Mouse (Mus musculus) yolk sac, embryonic 10.5 days (tissue): ENCODE measurements around the gene Nudt9.
A peak's percentile ranks its signal among the peaks of the same experiment; 100 is the strongest.

Experiments used
- DNase-seq: peaks from one replicate; pipeline ENCODE4 v3.0.0-alpha.2; 2017; ENCODE audit warnings: low spot score

The Nudt9 gene

DNA sequence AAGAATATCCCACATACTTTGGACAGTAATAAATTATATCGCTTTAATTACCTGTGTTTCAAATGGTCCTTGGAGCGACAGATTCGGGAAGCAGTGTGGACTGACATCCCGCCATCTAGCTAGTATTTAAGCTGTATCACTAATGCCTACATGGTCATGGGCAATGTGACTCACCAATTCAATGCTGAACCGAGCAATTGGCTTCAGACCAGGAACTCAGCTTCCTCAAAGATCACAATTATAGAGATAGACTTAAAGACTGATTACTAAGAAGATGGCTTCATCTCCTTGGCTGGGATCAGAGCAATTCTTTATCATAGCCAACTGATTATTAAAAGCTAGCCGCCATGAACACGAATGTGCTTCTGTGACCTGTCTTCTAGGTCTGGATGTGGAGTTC is 31.4 kb downstream of the Nudt9 start, which contains the start of gene Gm17660:
Gm17660 (minus strand) TSS at position 101 of the 400 bp plus-strand sequence.
- DNase-seq = no peak

DNA sequence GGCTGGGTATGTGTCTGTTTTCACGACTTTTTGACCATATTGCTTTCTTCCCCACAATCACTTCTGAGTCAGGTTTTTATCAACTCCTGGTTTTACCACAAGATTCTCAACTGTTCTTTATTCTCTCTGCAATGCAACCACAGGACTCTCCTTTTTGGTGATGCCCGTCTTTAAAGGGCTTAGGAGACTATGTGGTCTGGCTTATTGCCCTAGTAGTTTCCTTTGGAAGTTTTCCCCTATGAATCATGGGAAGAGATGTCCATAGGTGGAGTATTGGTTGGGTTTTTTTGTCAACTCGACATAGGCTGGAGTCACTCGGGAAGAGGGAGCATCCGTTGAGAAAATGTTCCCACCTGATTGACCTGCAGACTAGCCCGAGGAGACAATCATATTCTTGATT is 34.6 kb downstream of the Nudt9 start:
- DNase-seq = no peak

GRCm38 (mm10) chr5:104085366-104085765 is 39.3 kb downstream of the Nudt9 start:
- no peak for DNase-seq

DNA sequence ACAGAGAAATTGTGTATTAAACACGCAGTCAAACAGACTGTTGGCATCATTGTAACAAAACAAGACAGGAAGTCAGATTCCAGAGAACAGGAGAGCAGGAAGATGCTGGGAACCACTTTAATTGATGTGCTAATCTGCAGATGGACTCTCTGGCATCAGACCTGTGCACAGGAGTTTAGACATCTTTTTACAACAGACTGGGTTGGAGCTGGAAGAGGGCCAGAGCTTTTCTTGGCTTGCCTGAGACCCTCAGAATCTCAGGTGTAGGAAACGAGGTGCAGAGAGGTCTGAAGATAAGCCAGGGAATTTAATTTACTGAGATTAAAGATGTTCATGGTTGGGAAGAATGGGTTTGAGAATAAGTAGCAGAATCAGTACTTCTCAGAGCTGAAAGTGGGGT is 43.6 kb downstream of the Nudt9 start:
- DNase-seq = no peak

GRCm38 (mm10) chr5:104095416-104096077 is 49.4 kb downstream of the Nudt9 start:
- no peak for DNase-seq

DNA sequence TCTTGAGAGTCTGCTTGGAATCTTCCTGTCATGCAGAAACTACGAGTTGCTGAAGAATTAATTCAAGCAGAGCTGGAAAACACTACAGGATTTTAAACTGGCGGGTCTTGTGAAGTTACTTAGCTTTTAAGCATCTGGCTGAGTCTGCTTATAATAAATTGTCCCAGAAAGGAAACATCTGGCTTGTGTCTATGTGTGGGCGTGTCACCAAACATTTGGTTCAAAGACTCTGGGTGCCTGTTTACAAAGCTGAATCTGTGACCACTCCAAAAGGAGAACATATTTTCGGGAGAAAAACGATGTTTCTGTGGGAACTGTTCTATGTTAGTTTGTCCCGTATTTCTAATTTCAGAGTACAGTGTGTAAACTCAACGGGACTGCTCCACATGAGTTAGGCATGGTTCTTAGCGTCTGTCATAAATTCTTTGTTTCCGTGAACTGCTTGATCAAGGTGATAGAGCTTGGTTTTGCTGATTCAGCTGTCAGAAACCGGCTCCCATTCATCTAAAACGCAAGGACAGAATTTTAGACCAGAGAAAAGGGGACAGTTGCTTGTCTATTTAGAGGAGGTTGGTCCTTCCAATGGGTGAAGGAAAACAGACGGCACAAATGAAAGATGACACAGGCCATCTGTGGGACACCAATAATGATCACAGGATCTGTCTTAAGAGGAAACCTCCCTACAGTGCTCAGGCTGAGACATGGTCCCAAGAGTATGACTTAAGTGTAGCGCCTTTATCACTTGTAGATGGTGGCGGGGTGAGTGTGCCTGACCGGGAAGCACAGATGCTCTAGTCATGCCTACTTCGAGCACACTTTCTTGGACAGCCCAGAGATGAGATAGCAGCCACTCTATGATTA is 50.2 kb downstream of the Nudt9 start:
- DNase-seq = peak; percentile 17

- DNase-seq = no peak
These were observed 55.8 kb downstream of the Nudt9 start for GRCm38 (mm10) chr5:104101678-104102531.

GRCm38 (mm10) chr5:104103171-104103570 is 57.1 kb downstream of the Nudt9 start:
- no peak for DNase-seq

DNA sequence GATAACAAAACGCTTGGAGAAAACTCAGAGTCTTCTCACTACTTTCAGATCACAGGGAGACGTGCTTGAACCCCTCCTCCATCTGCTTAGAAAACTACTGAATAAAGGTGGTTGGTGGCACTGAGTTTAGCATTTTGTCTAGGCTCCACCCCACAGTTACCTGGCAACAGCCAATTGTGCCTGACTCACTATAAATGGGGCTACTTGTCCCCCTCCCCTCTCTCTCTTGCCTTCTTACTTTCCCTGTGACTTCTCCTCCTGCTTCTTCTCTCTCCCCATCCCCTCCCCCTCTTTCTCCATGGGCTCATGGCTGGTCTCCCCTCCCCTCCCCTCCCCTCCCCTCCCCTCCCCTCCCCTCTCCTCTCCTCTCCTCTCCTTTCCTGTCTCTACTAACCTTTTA is 58.0 kb downstream of the Nudt9 start:
- no peak for DNase-seq

DNA sequence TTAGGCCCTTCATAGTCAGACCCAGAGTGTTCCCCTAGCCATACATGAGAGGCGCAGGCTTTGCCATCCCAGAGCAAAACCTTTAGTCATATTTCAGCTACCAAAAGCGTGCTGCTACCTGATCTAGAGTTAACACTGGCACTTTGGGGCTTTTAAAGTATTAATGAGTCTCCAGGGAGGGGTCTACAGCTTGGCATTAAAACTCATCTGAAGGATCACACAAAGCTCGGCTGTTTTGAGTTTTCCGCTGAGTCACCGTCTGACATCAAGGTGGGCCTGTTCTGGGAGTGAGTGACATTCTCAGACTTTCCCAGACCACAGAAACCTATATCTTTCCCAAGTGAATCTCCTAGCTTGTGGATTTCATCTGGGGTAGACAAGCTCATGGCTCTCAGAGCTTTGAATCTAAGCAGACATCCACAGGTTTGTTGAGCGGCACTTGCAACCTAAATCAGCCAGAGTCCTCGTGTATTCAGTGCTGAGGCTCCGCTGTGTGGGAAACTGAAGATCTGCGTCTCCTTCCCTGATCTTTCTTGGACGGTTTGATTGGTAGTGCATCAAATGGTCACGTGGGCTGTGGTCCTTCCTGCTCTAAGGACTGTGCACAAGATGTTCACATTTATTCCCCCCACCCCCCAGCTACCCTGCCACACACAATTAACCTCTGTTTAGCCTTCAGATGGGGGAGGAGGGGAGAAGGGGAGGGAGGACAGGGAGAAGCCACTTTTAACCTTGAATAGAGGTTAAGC is 62.2 kb downstream of the Nudt9 start:
- DNase-seq = no peak

DNA sequence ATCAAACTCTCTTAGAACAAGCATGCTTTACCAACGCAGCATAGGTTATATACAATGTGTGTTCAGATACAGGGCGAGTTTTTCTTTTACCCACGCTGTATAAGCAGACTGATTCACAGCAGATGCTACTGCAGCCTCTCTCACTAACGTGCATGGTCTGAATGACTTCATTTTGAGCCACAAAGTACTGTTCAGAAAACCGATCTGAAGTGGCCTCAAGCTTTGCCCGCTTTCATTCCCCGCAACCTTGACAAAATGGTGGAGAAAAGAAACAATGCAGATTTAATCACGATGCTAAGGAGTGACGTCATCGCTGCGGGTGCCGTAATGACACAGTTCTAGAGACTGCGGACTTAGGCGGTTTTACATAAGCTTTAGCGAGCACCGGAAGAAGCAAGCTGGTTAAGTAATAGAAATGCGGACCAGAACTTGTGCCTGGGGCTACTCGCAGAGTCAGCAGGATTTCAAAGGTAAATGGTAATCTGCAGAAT is 62.8 kb downstream of the Nudt9 start:
- DNase-seq = no peak

- DNase-seq = no peak
These were observed 63.4 kb downstream of the Nudt9 start for GRCm38 (mm10) chr5:104109516-104109915.

- DNase-seq = no peak
These were observed 64.2 kb downstream of the Nudt9 start for GRCm38 (mm10) chr5:104110171-104110920.

GRCm38 (mm10) chr5:104112016-104112415 is 65.9 kb downstream of the Nudt9 start:
- no peak for DNase-seq

DNA sequence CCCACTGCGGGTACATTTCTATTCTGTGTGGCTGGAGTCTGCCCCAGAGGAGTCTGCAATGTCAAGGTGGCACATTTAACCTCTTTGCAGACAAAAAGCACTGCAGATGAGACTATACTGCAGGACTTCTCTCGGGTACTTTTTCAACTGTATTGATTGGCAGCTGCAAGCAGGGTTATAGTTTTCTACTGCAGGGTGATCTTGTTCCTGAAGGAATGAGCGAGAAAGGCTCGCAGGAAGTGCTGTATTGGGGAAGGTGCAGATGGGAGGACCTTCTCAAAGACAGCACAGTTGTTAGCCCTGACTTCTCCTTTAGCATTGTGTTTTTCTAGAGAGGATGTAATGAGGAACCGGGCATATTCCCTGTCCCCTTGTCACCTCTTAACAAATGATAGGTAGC is 66.4 kb downstream of the Nudt9 start:
- no peak for DNase-seq

DNA sequence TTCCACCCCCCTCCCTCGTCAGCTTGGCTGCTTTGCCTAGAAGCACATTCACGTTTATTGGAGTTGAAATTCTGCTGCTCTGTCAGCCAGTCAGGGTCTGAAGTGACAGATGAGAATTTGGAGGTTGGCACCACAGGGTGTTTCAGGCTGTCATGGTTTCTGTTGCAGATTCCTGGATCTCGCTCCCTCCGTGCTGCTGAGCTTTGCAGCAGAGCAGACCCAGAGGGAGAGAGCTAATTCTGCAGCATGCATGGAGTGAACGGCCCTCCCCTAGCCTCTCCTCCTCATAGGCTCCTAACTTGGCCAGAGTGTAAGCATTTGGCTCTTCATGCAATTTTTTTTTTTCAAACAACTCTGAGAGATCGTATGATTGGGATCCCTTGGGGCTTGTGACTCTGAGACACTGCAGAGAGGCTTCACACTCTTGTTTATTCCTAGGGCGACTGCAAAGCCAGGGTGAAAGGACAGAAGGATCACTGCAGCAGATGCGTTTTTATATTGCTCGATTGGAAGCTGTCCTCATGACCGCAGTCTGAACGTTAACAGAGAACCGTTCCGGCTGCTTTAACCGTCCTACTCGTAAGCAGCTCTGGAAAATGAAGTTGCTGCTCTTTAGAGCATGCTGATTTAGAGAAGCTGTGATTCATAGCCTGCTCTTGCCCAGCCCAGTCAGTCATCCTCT is 67.5 kb downstream of the Nudt9 start, which contains the start of gene Sparcl1:
Sparcl1 (minus strand) TSS at position 243 of the 682 bp plus-strand sequence.
- no peak for DNase-seq
